ENCODE assay signal across 22 mouse cellular contexts in genomic region chr13:115130035-115130434, GRCm38 (mm10). TPM values are rescaled to one million over a fixed set of nuclear protein-coding genes. Genes with fewer than 3 reads are reported as not detected.
"Had no signal": no experiment of that assay in that cellular context is flagged by ENCODE, and none has a peak within 500 bp of the region (broad histone marks: within the 10 kb centered on the region; RNA-seq: fewer than 3 reads in every experiment).

No protein-coding gene starts in this region.

- H3K4me3 ChIP-seq: liver, embryonic 15.5 days; lung, embryonic 15.5 days; megakaryocyte, embryonic 14.5 days; midbrain, embryonic 13.5 days; midbrain, embryonic 15.5 days; neural tube, embryonic 12.5 days; stomach, embryonic 15.5 days had no signal

- ATAC-seq: liver, postnatal 0 days; lung, postnatal 0 days; midbrain, embryonic 13.5 days; midbrain, embryonic 15.5 days had no signal

- H3K9me3 ChIP-seq: liver, embryonic 15.5 days; lung, embryonic 15.5 days; megakaryocyte, embryonic 14.5 days; midbrain, embryonic 13.5 days; midbrain, embryonic 15.5 days; neural tube, embryonic 12.5 days; stomach, embryonic 15.5 days had no signal

- H3K27me3 ChIP-seq: liver, embryonic 15.5 days; lung, embryonic 15.5 days; megakaryocyte, embryonic 14.5 days; midbrain, embryonic 13.5 days; midbrain, embryonic 15.5 days; neural tube, embryonic 12.5 days; stomach, embryonic 15.5 days had no signal

- H3K4me1 ChIP-seq: liver, embryonic 15.5 days; lung, embryonic 15.5 days; midbrain, embryonic 13.5 days; midbrain, embryonic 15.5 days; neural tube, embryonic 12.5 days; stomach, embryonic 15.5 days had no signal

- H3K9ac ChIP-seq: liver, embryonic 15.5 days; liver, postnatal 0 days; lung, embryonic 15.5 days; midbrain, embryonic 13.5 days; midbrain, embryonic 15.5 days; neural tube, embryonic 12.5 days; stomach, embryonic 15.5 days had no signal

- DNase-seq: liver, postnatal 0 days; lung, adult 2 months; lung, postnatal 14 days; lung, postnatal 36 days; right cerebral cortex, postnatal 14 days; thymus, adult 2 months; thymus, postnatal 36 days had no signal

- H3K36me3 ChIP-seq: liver, embryonic 15.5 days; lung, embryonic 15.5 days; midbrain, embryonic 13.5 days; midbrain, embryonic 15.5 days; neural tube, embryonic 12.5 days; stomach, embryonic 15.5 days had no signal

- H3K27ac ChIP-seq: liver, embryonic 15.5 days; lung, embryonic 15.5 days; macrophage; midbrain, embryonic 13.5 days; midbrain, embryonic 15.5 days; neural tube, embryonic 12.5 days; stomach, embryonic 15.5 days; stomach, postnatal 0 days had no signal

- H3K4me2 ChIP-seq: liver, embryonic 15.5 days; lung, embryonic 15.5 days; midbrain, embryonic 11.5 days; midbrain, embryonic 13.5 days; midbrain, embryonic 15.5 days; neural tube, embryonic 12.5 days; stomach, embryonic 15.5 days had no signal

RNA-seq across cellular contexts. Expression of gene Gm49395, which starts 28.3 kb away (rescaled TPM):
- total RNA-seq: midbrain, postnatal 0 days; monocyte, adult 5-6 weeks; neutrophil, adult 5-6 weeks had no signal
- polyA plus RNA-seq: macrophage; testis, adult 2 months had no signal
